Mouse (Mus musculus): ENCODE measurements around the gene 4921504E06Rik. TPM values are rescaled to one million over a fixed set of nuclear protein-coding genes. Genes with fewer than 3 reads are reported as not detected.

Gene 4921504E06Rik
- polyA plus RNA-seq, 1 experiment from 2014 or later, result not detected

GRCm38 (mm10) chr2:19551396-19551795 is 2.3 kb downstream of the 4921504E06Rik start:
- Histone ChIP-seq H3K4me2 (no peak overlapping the region), H3K4me3 (no peak overlapping the region), H3K9me3 (no peaks in the 10 kb centered on the region), H3K27me3 (no peaks in the 10 kb centered on the region), H3K27ac (no peak overlapping the region), H3K36me3 (no peaks in the 10 kb centered on the region), H3K9ac (no peak overlapping the region), H3K4me1 (peaks cover 9% of the 10 kb centered on the region)
- WGBS, result 74% methylated on average over 2 of the region's 2 CpGs
- ATAC-seq (ENCODE audit: borderline replicate concordance, extremely low read depth, low FRiP score, low TSS enrichment), result no peak

GRCm38 (mm10) chr2:19540906-19541305 is 12.8 kb downstream of the 4921504E06Rik start:
- ATAC-seq (ENCODE audit: borderline replicate concordance, extremely low read depth, low FRiP score, low TSS enrichment), result no peak
- 62% methylated on average over 1 of the region's 1 CpGs for WGBS

DNA sequence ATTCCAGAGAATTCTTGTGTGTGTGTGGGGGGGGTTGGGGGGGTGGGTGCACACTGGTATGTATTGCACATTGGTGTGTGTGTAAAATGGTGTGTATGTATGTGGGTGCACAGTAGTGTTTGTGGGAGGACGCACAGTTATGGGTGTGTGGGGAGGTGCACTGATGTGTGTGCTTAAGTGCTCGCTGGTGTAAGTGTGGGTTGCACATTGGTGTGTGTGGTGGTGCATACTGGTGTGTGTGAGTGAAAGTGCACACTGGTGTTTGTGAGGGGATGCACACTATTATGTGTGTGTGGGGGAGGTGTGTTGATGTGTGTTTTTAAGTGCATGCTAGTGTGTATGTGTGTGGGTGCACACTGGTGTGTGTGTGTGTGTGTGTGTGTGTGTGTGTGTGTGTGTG is 24.3 kb downstream of the 4921504E06Rik start:
- H3K27me3 ChIP-seq, result no peaks in the 10 kb centered on the region
- WGBS, result 80% methylated on average over 2 of the region's 2 CpGs
- H3K9ac ChIP-seq, result no peak overlapping the region
- H3K4me1 ChIP-seq, result no peaks in the 10 kb centered on the region
- no peaks in the 10 kb centered on the region for H3K9me3 ChIP-seq
- no peak overlapping the region for H3K4me2 ChIP-seq
- no peak overlapping the region for H3K4me3 ChIP-seq
- no peaks in the 10 kb centered on the region for H3K36me3 ChIP-seq
- ATAC-seq (ENCODE audit: borderline replicate concordance, extremely low read depth, low FRiP score, low TSS enrichment), result no peak
- no peak overlapping the region for H3K27ac ChIP-seq

More at GRCm38 (mm10) chr2:19540906-19541305, 12.8 kb downstream of the 4921504E06Rik start:
- H3K27me3 ChIP-seq, result no peaks in the 10 kb centered on the region
- H3K27ac ChIP-seq, result no peak overlapping the region
- no peaks in the 10 kb centered on the region for H3K36me3 ChIP-seq
- no peak overlapping the region for H3K9ac ChIP-seq
- no peaks in the 10 kb centered on the region for H3K9me3 ChIP-seq
- no peak overlapping the region for H3K4me2 ChIP-seq
- H3K4me1 ChIP-seq, result no peaks in the 10 kb centered on the region
- no peak overlapping the region for H3K4me3 ChIP-seq

- H3K27me3 ChIP-seq, result no peaks in the 10 kb centered on the region
- WGBS, result 0% methylated on average over 1 of the region's 1 CpGs
- no peak overlapping the region for H3K4me2 ChIP-seq
- ATAC-seq (ENCODE audit: borderline replicate concordance, extremely low read depth, low FRiP score, low TSS enrichment), result no peak
- no peaks in the 10 kb centered on the region for H3K9me3 ChIP-seq
- H3K9ac ChIP-seq, result no peak overlapping the region
- H3K36me3 ChIP-seq, result no peaks in the 10 kb centered on the region
- H3K4me3 ChIP-seq, result no peak overlapping the region
- no peak overlapping the region for H3K27ac ChIP-seq
- H3K4me1 ChIP-seq, result no peaks in the 10 kb centered on the region
Measured at GRCm38 (mm10) chr2:19528797-19529196, 24.9 kb downstream of the 4921504E06Rik start.

DNA sequence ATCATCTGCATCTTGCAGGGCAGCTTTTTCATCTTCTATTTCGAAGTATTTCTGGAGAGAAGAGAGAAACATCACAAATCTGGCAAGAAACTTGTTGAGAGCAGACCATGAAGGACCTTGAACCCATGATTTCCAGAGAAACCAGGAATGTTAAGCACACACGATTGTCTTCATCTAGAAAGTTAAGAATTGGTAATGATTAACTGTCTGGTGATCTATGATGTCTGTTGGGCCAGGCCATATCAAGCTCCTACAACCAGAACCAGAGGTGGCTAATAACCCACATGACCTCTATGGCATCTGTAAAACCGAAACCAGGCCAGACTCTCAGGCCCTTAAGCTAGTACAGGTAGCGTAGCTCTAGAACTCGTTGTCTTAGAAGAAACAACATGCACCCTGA is 29.6 kb downstream of the 4921504E06Rik start:
- H3K36me3 ChIP-seq, result no peaks in the 10 kb centered on the region
- no peak overlapping the region for H3K4me2 ChIP-seq
- no peak overlapping the region for H3K9ac ChIP-seq
- no peaks in the 10 kb centered on the region for H3K4me1 ChIP-seq
- ATAC-seq (ENCODE audit: borderline replicate concordance, extremely low read depth, low FRiP score, low TSS enrichment), result no peak
- H3K9me3 ChIP-seq, result no peaks in the 10 kb centered on the region
- peaks cover 4% of the 10 kb centered on the region; the same call in 1 of the 2 replicates for H3K27me3 ChIP-seq
- H3K27ac ChIP-seq, result no peak overlapping the region
- no peak overlapping the region for H3K4me3 ChIP-seq
- 59% methylated on average over 5 of the region's 5 CpGs for WGBS

DNA sequence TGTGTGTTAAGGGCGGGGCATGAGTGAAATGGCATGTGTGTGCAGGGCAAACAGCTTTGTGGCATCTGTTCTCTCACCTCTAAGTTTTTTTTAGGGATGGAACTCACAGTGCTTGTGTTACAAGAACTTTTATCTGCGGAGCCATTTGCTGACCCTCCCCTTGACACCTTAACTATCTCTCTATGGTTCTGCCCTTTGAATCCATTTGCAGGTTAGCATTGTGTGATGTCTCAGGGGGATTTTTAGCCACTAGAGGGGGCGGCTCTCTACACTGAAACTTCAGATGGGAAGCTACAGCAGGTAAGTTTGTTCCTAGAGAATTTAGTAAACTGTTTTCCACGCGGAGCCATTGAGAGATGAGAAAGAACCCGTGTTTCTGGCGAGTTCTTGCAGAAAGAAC is 32.1 kb downstream of the 4921504E06Rik start:
- Histone ChIP-seq H3K4me3 (no peak overlapping the region), H3K9me3 (no peaks in the 10 kb centered on the region), H3K27me3 (peaks cover 4% of the 10 kb centered on the region; the same call in 1 of the 2 replicates), H3K36me3 (no peaks in the 10 kb centered on the region), H3K4me2 (no peak overlapping the region), H3K27ac (no peak overlapping the region), H3K9ac (no peak overlapping the region), H3K4me1 (no peaks in the 10 kb centered on the region)
- ATAC-seq (ENCODE audit: borderline replicate concordance, extremely low read depth, low FRiP score, low TSS enrichment), result no peak
- 12% methylated on average over 6 of the region's 7 CpGs for WGBS

GRCm38 (mm10) chr2:19520617-19521016 is 33.1 kb downstream of the 4921504E06Rik start:
- Histone ChIP-seq H3K9me3 (no peaks in the 10 kb centered on the region), H3K27ac (no peak overlapping the region), H3K4me2 (no peak overlapping the region), H3K27me3 (peaks cover 4% of the 10 kb centered on the region; the same call in 1 of the 2 replicates), H3K4me3 (no peak overlapping the region), H3K4me1 (no peaks in the 10 kb centered on the region), H3K9ac (no peak overlapping the region), H3K36me3 (no peaks in the 10 kb centered on the region)
- ATAC-seq (ENCODE audit: borderline replicate concordance, extremely low read depth, low FRiP score, low TSS enrichment), result no peak
- 85% methylated on average over 2 of the region's 2 CpGs for WGBS

DNA sequence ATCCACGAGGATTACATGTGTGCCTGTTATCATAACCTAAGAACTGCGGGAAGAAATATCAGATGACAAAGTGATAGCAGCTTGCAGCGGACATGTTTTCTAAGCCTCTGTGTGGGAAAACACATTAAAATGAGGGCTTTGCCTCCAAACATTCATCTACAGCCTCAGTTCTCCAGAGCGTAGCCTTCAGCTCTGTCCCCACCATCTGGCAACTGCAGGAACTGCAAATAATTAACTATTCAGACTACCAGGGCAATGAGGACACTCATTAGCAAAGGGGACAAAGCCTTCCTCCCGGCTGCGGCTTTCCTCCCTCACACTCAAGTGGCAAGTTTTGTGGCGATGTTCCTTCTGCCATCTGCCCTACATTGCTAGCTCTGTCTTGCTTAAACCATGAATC is 33.9 kb downstream of the 4921504E06Rik start:
- no peaks in the 10 kb centered on the region for H3K9me3 ChIP-seq
- H3K9ac ChIP-seq, result no peak overlapping the region
- peaks cover 4% of the 10 kb centered on the region; the same call in 1 of the 2 replicates for H3K27me3 ChIP-seq
- no peak overlapping the region for H3K4me2 ChIP-seq
- no peak overlapping the region for H3K27ac ChIP-seq
- H3K4me3 ChIP-seq, result no peak overlapping the region
- no peaks in the 10 kb centered on the region for H3K36me3 ChIP-seq
- ATAC-seq (ENCODE audit: borderline replicate concordance, extremely low read depth, low FRiP score, low TSS enrichment), result no peak
- no peaks in the 10 kb centered on the region for H3K4me1 ChIP-seq
- WGBS, result 3% methylated on average over 7 of the region's 7 CpGs

DNA sequence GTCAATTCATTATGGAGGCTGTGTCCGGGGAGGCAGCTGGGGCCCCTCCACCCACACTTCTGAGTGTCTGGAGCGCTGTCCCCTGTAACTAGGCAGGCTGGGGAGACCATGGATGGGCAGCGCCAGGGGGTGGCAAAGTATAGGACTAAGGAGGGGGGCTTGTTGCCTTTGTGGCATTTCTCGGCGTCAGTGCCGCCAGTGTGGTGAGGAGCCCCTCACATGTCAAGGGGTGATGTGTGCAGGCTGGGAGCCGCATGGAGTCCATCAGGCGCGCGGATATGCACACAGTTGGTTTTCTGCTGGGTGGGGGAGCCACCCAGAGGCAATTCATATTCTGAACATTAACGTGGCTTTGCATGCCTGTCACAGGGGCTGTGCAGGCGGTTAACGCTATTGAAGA is 35.8 kb downstream of the 4921504E06Rik start:
- no peak overlapping the region for H3K4me2 ChIP-seq
- no peaks in the 10 kb centered on the region for H3K4me1 ChIP-seq
- 32% methylated on average over 13 of the region's 13 CpGs for WGBS
- H3K27ac ChIP-seq, result no peak overlapping the region
- no peaks in the 10 kb centered on the region for H3K9me3 ChIP-seq
- H3K36me3 ChIP-seq, result no peaks in the 10 kb centered on the region
- H3K9ac ChIP-seq, result no peak overlapping the region
- no peak for ATAC-seq (ENCODE audit: borderline replicate concordance, extremely low read depth, low FRiP score, low TSS enrichment)
- peaks cover 4% of the 10 kb centered on the region; the same call in 1 of the 2 replicates for H3K27me3 ChIP-seq
- no peak overlapping the region for H3K4me3 ChIP-seq

DNA sequence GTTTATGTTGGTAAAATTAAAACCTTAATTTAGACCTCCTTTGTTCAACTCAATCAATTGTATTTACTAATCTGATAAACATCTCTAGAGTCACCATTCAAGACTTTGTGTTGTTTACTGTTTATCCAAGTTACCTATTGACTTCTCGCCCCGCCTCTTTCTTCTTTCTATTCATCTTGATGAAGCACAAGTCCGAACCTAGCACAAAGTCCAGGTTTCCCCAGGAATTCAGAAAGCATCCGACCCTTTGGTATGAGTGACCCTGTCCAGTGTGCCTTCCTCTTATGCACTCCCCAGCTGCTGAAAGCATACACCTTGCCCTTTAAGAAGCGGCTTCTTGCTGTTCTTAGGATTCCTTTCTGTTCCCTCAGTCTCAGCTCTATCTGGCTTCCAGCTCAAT is 41.3 kb downstream of the 4921504E06Rik start:
- H3K36me3 ChIP-seq, result no peaks in the 10 kb centered on the region
- H3K9ac ChIP-seq, result no peak overlapping the region
- WGBS, result 70% methylated on average over 5 of the region's 5 CpGs
- H3K4me2 ChIP-seq, result no peak overlapping the region
- ATAC-seq (ENCODE audit: borderline replicate concordance, extremely low read depth, low FRiP score, low TSS enrichment), result no peak
- H3K27ac ChIP-seq, result no peak overlapping the region
- no peaks in the 10 kb centered on the region for H3K9me3 ChIP-seq
- H3K4me1 ChIP-seq, result no peaks in the 10 kb centered on the region
- H3K27me3 ChIP-seq, result peaks cover 3% of the 10 kb centered on the region; the same call in 1 of the 2 replicates
- H3K4me3 ChIP-seq, result no peak overlapping the region

- 38% methylated on average over 5 of the region's 5 CpGs for WGBS
- Histone ChIP-seq H3K4me3 (no peak overlapping the region), H3K9me3 (no peaks in the 10 kb centered on the region), H3K4me1 (no peaks in the 10 kb centered on the region), H3K27me3 (0 out of 2 replicates have a peak, but pooled peaks cover 3% of the 10 kb centered on the region), H3K36me3 (no peaks in the 10 kb centered on the region), H3K4me2 (no peak overlapping the region), H3K9ac (no peak overlapping the region), H3K27ac (no peak overlapping the region)
- ATAC-seq (ENCODE audit: borderline replicate concordance, extremely low read depth, low FRiP score, low TSS enrichment), result no peak
Measured at GRCm38 (mm10) chr2:19511032-19511431, 42.7 kb downstream of the 4921504E06Rik start.

- WGBS, result 75% methylated on average over 1 of the region's 1 CpGs
- no peak overlapping the region for H3K27ac ChIP-seq
- ATAC-seq (ENCODE audit: borderline replicate concordance, extremely low read depth, low FRiP score, low TSS enrichment), result no peak
- no peaks in the 10 kb centered on the region for H3K9me3 ChIP-seq
- no peak overlapping the region for H3K4me3 ChIP-seq
- H3K4me2 ChIP-seq, result no peak overlapping the region
- H3K36me3 ChIP-seq, result no peaks in the 10 kb centered on the region
- no peak overlapping the region for H3K9ac ChIP-seq
- no peaks in the 10 kb centered on the region for H3K4me1 ChIP-seq
- no peaks in the 10 kb centered on the region for H3K27me3 ChIP-seq
Measured at GRCm38 (mm10) chr2:19505744-19506143, 48.0 kb downstream of the 4921504E06Rik start.

- Histone ChIP-seq H3K36me3 (no peaks in the 10 kb centered on the region), H3K27ac (no peak overlapping the region), H3K4me1 (no peaks in the 10 kb centered on the region), H3K9ac (no peak overlapping the region), H3K27me3 (no peaks in the 10 kb centered on the region), H3K4me2 (no peak overlapping the region), H3K4me3 (no peak overlapping the region), H3K9me3 (no peaks in the 10 kb centered on the region)
- WGBS, result 67% methylated on average over 3 of the region's 3 CpGs
- ATAC-seq (ENCODE audit: borderline replicate concordance, extremely low read depth, low FRiP score, low TSS enrichment), result no peak
Measured at GRCm38 (mm10) chr2:19490262-19490661, 63.5 kb downstream of the 4921504E06Rik start.

All from lung, embryonic 15.5 days (tissue).